Mouse (Mus musculus) cerebellum, adult (tissue): ENCODE results near the gene Tcn2.
A peak's percentile ranks its signal among the peaks of the same experiment; 100 is the strongest.
"Not testable (repeated sequence)": the region's sequence is repeated elsewhere in the genome, so short reads cannot be mapped to it uniquely, and the experiment has no call there.

Experiments
- ATAC-seq: cut with Nextera tagmentation; 2 replicates; pipeline ENCODE4 v1.9.2; 2017; ENCODE audit warnings: mild to moderate bottlenecking, moderate library complexity, mixed read lengths; ENCODE audit not compliant: insufficient number of reproducible peaks, low FRiP score, low TSS enrichment

The Tcn2 gene

GRCm38 (mm10) chr11:3933756-3934285 lies 1.9 kb upstream of the Tcn2 start:
- no peak for ATAC-seq

DNA sequence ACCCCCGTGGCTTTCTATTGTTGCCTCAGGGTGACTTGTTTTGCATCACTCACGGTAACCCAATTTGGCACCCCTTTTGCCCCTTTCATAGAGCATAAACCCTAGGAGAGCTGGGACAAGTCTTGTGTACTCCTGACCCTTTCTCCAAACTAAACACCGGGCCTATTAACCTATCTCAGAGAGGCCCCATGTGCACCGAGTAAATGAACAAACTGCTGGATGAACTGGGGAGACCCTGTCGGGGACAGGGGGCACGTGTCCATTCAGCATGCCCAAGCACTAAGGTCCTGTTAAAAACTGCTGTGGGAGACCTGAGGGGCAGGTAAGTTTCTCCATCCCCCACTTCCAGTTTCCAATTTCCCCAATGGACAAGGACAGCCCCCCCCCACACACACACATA lies 1.0 kb downstream of the Tcn2 start:
- no peak for ATAC-seq

GRCm38 (mm10) chr11:3930019-3930418 lies 1.9 kb downstream of the Tcn2 start:
- ATAC-seq, result no peak

GRCm38 (mm10) chr11:3925916-3926315 lies 6.0 kb downstream of the Tcn2 start:
- ATAC-seq, result no peak

- ATAC-seq, result no peak
Measured at GRCm38 (mm10) chr11:3922731-3923130, 9.2 kb downstream of the Tcn2 start.

GRCm38 (mm10) chr11:3922115-3922514 lies 9.8 kb downstream of the Tcn2 start:
- ATAC-seq, result no peak

GRCm38 (mm10) chr11:3921281-3921850 lies 10.6 kb downstream of the Tcn2 start:
- ATAC-seq, result peak; percentile 74; the same call in 1 of the 2 replicates

DNA sequence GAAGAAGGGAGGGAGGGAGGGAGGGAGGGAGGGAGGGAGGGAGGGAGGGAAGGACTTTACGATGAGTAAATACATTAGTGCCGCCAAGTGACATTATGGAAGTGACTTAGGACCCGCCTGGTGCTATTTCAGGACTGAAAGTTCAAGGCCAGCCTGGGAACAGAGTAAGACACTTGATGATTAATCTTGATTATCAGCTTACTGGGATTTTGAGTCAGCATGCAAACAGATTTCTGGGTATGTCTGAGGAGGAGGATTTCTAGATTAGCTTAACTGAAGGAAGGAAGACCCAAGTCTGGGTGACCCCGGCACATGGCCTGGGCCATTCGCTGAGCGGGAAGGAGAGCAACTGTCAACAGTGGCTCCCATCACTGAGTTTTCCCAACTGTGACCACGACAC lies 11.5 kb downstream of the Tcn2 start:
- ATAC-seq, result no peak

- no peak for ATAC-seq
Measured at GRCm38 (mm10) chr11:3918738-3919137, 13.2 kb downstream of the Tcn2 start.

DNA sequence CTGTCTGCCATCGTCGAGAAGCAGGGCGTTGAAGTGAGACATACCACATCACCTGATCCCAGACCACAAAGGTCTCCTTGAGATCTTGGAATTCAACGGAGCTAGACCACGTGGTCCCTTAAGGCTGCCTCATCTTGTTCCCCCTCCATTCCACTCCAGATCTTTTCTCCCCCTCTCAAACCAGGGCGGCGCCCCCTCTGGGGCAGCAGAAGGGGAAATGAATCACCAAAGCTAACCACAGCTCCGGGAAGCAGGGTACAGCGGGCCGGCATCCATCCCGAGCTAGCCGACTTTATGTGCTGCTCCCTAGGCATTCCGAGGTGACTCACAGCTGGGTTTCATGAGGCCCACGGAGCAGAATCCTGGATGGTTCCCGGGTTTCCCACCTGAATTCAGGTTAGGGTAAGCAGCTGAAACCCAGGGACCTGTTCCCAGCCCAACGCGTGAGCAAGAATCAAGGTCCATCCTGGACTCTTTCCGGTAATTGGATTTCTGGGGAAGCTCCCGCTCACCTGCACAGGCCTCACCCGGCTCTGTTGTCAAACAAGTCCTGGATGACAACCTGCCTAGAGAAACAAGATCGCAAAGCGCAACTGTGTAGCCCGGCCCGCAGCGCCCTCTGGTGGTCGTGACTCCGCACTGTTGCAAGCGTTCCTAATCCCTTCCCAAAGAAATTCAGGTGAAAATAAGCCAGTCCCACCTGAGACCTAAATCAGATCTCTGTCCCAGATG lies 17.7 kb downstream of the Tcn2 start, which contains the start of gene Slc35e4:
Gene Slc35e4 (minus strand): TSS at position 556 of the 732 bp plus-strand sequence.
- ATAC-seq, result peak; percentile 49

- ATAC-seq, result peak; percentile 75
Measured at GRCm38 (mm10) chr11:3913316-3914108, 18.4 kb downstream of the Tcn2 start.

- ATAC-seq, result no peak
Measured at GRCm38 (mm10) chr11:3912875-3913271, 19.1 kb downstream of the Tcn2 start.

DNA sequence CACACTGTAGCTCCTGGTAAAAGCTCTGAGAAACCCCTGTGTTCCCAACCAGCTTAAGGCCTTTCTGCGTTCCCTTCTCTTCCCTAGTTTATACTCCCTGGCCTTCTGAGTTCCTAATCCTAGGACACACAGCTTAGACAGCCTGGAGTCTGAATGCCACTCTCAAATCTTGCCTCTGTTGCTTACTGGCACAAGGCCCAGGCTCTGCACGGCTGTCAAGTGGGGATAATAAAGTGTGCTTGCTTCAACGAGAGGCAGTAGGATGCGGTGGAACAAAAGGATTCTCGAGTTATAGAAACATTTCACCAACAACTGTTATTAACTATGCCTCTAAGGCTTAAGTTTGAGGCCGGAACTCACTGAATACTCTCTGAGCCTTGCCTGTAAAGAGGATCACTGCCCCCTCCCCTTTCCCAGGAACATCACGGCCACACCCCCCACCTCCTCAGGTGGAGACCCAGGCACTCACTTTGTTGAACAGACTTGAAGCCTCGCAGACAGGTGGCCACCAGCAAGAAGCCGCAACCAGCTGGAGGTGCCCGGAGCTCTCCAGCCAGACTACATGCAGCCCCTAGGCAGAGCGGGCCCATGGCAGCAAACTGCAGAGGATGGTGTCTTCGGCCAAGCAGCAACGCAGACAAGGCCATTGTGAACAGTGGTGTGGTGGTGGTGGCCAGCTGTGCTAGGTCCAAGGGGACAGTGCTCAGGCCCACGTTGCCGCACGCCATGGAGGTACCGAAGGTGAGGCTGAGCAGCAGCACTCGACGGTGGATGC lies 19.7 kb downstream of the Tcn2 start:
- no peak for ATAC-seq

DNA sequence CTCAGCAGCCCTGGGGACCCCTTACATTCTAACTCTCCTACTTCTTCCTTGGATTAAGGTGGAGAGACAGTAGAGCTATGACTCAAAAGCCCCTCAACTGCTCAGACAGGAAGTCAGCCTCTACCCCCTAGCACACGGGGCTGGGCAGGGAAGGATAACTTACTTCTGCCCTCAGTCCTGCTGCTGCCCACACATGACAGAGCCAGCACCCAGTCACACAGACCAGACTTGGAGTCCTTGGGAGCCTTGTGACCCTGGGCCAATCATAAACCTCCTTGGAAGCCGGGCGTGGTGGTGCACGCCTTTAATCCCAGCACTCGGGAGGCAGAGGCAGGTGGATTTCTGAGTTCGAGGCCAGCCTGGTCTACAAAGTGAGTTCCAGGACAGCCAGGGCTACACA lies 20.5 kb downstream of the Tcn2 start:
- ATAC-seq, result not testable (repeated sequence)

DNA sequence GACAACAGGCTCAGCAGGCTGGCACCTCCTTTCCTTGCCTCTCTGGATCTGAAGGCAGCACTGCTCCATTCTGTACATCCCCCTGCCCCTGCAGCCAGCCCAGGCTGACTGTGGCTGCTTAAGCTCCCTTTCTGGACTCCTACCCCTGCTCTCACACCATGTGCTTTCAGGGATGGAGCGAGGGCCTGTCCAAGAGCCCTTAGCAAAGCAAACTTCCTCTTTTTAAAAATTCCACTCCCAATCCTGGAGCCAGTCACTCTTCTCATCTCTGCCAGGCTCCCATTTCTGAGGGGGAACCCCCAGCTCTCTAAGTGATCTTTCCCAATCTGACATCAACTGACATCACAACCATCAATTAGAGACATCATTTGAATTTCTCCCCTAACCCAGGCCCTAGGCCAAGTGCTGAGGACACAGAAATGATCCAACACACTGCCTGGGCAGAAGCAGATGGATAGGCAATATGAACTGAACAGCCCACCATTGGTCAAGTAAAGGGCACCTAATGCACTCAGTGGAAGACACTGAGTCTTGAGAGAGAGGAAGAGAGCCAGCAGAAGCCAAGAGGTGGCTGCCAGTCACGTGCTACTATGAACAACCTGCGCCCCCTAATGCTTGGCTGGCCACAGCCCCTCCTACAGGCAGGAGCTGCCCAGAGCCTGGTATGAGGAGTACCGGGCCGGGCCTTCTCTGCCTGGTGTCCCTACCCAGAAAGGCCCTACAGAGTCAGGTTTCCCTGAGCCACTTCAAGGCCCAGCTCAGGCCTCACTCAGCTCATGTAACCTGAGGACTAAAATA lies 21.2 kb downstream of the Tcn2 start:
- no peak for ATAC-seq

GRCm38 (mm10) chr11:3909236-3909635 lies 22.7 kb downstream of the Tcn2 start:
- ATAC-seq, result no peak

GRCm38 (mm10) chr11:3905446-3905845 lies 26.5 kb downstream of the Tcn2 start:
- ATAC-seq, result no peak

DNA sequence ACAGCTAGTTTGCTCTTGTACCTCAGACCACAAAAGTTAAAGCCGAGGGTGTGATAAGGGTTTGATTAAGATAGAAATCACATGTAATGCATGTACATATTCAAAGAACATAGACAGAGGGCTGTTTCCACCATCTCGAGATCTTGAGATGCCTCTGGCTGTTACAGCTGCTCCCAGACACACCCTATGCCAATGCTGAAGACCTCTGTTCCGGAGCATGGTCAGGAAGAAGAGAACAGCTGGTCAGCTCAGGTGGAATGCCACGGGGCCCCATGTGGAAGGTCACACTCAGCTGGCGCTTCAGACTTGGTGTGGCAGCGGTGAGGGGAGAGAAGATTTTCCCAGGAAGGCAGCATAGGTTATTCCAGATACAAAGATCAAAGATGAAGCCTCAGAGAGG lies 27.3 kb downstream of the Tcn2 start:
- ATAC-seq, result no peak

GRCm38 (mm10) chr11:3903046-3903445 lies 28.9 kb downstream of the Tcn2 start:
- no peak for ATAC-seq

- ATAC-seq, result no peak
Measured at GRCm38 (mm10) chr11:3902516-3902915, 29.4 kb downstream of the Tcn2 start.
